Mouse (Mus musculus): ENCODE data around the gene Gm13290. TPM values are rescaled to one million over a fixed set of nuclear protein-coding genes. Genes with fewer than 3 reads are reported as not detected.
A peak's percentile ranks its signal among the peaks of the same experiment; 100 is the strongest.

Gene Gm13290
- total and polyA plus RNA-seq, 3 experiments: not detected

DNA sequence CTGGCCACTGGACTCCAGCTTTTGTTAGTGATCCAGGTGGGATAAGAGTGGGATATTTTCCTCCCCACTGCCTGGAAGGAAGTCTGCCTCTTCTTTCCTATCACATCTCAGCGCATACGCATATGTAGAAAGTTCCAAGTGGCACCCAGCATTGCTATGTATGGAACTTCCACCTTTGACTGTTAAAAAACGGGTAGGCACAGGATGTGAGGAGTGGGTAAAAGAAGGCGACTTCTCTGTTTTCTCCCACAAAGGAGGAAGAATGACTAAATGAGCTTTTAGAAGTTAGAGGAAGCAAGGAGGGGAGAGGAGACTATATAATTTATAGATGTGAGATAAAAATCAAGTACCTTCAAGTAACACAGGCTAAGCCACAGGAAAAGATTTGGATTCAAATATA is 32.2 kb upstream of the Gm13290 start:
- Histone ChIP-seq H3K27ac (ENCODE audit: insufficient read depth, low read depth) (no peak overlapping the region), H3K4me2 (ENCODE audit: insufficient read depth, low read depth, poor library complexity, severe bottlenecking) (no peak overlapping the region), H3K4me1 (ENCODE audit: control insufficient read depth in 1 of 2, insufficient read depth in 2 of 2) (peaks cover 5 to 7% of the 10 kb centered on the region in 2 experiments), H3K9ac (ENCODE audit: insufficient read depth, low read depth) (no peak overlapping the region), H3K79me2 (replicated peaks; ENCODE audit: control insufficient read depth, extremely low read depth, insufficient read depth, poor library complexity, severe bottlenecking) (no peaks in the 10 kb centered on the region), H3K36me3 (replicated peaks in 1 of 2; ENCODE audit: control insufficient read depth in 1 of 2, insufficient read depth in 1 of 2, low read length in 1 of 2) (no peaks in the 10 kb centered on the region), H3K9me3 (replicated peaks; ENCODE audit: low read length) (no peaks in the 10 kb centered on the region), H3K27me3 (replicated peaks) (peaks cover 63% of the 10 kb centered on the region), H3K4me3 (replicated peaks in 1 of 3; ENCODE audit: low read depth in 2 of 3, low read length in 2 of 3, poor library complexity in 1 of 3) (no peak overlapping the region)
- DNase-seq (ENCODE audit: extremely low read depth): no peak
- TF ChIP-seq TCF12 (IDR thresholded peaks at IDR 0.05; ENCODE audit: low read depth, low read length) (no peak), TBP (conservative IDR thresholded peaks at IDR 0.05; ENCODE audit: low read depth, low read length) (no peak), KAT2A (IDR thresholded peaks at IDR 0.05; ENCODE audit: insufficient replicate concordance, low read length) (no peak), CTCF (conservative IDR thresholded peaks at IDR 0.05 in 1 of 2, IDR thresholded peaks at IDR 0.05 in 1 of 2; ENCODE audit: low read depth in 2 of 2, low read length in 2 of 2) (no peak), MEF2A (IDR thresholded peaks at IDR 0.05; ENCODE audit: borderline replicate concordance, low read depth, low read length) (no peak), ETS1 (conservative IDR thresholded peaks at IDR 0.05; ENCODE audit: low read depth, low read length) (no peak), MXI1 (IDR thresholded peaks at IDR 0.05; ENCODE audit: low read depth, low read length) (no peak), USF2 (conservative IDR thresholded peaks at IDR 0.05; ENCODE audit: low read depth, low read length) (no peak)
- dilution Hi-C loops (cut with MboI; ENCODE audit: extremely low pct_ligation_motif_present, extremely low pct_unique_long_range_greater_than_20kb, low sequenced_read_pairs): no loop called here
- in situ Hi-C loops (cut with MboI; ENCODE audit: low pct_ligation_motif_present, low pct_unique_long_range_greater_than_20kb, low sequenced_read_pairs): no loop called here

DNA sequence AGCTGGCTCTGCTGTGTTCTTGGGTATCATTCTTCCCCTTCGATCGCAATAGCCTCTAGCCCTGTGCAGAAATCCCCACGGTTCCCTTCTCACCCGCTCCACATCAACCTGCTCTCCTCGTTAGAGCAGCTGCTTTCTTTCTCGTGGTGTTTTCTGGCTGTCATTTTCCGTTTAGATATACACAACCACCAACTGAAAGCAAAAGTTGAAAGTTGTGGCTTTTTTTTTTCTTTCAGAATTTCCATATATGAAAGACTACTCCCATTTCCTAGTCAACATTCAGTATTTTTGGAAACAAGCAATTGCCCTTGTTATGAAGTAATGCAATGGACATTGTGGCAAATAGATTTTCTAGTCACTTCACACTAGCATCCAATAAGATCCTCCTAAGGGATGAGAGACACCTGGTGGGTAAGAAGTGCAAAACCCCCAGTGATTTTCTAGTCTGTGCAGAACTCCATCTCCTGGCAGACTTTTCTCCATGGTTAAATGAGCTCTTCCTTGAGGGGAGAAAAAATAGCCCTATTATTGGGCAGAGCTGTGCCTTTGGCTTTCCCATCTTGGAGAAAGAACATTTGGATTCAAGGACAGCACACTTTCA is 30.8 kb upstream of the Gm13290 start:
- no peaks in the 10 kb centered on the region for H3K79me2 ChIP-seq (replicated peaks; ENCODE audit: control insufficient read depth, extremely low read depth, insufficient read depth, poor library complexity, severe bottlenecking)
- no peak for DNase-seq (ENCODE audit: extremely low read depth)
- in situ Hi-C loops (cut with MboI; ENCODE audit: low pct_ligation_motif_present, low pct_unique_long_range_greater_than_20kb, low sequenced_read_pairs): no loop called here

More for the DNA sequence above, 30.8 kb upstream of the Gm13290 start:
- Histone ChIP-seq H3K9ac (ENCODE audit: insufficient read depth, low read depth) (peak overlapping the region; percentile 39; the same call in 1 of the 2 replicates), H3K36me3 (replicated peaks in 1 of 2; ENCODE audit: control insufficient read depth in 1 of 2, insufficient read depth in 1 of 2, low read length in 1 of 2) (no peaks in the 10 kb centered on the region), H3K4me1 (ENCODE audit: control insufficient read depth in 1 of 2, insufficient read depth in 2 of 2) (peaks cover 7% of the 10 kb centered on the region in 2 experiments), H3K27ac (ENCODE audit: insufficient read depth, low read depth) (no peak overlapping the region), H3K4me3 (replicated peaks in 1 of 3; ENCODE audit: low read depth in 2 of 3, low read length in 2 of 3, poor library complexity in 1 of 3) (no peak overlapping the region), H3K9me3 (replicated peaks; ENCODE audit: low read length) (no peaks in the 10 kb centered on the region), H3K4me2 (ENCODE audit: insufficient read depth, low read depth, poor library complexity, severe bottlenecking) (peak overlapping the region; percentile 86; the same call in 1 of the 2 replicates), H3K27me3 (replicated peaks) (peaks cover 58% of the 10 kb centered on the region)
- dilution Hi-C loops (cut with MboI; ENCODE audit: extremely low pct_ligation_motif_present, extremely low pct_unique_long_range_greater_than_20kb, low sequenced_read_pairs): no loop called here
- no peak for TF ChIP-seq MEF2A (IDR thresholded peaks at IDR 0.05; ENCODE audit: borderline replicate concordance, low read depth, low read length)
- no peak for TF ChIP-seq KAT2A (IDR thresholded peaks at IDR 0.05; ENCODE audit: insufficient replicate concordance, low read length)
- TF ChIP-seq SMC3 (IDR thresholded peaks at IDR 0.05; ENCODE audit: low read depth, low read length): peak; percentile 57
- TF ChIP-seq NELFE (IDR thresholded peaks at IDR 0.05; ENCODE audit: low read depth, low read length): no peak
- TF ChIP-seq TCF12 (IDR thresholded peaks at IDR 0.05; ENCODE audit: low read depth, low read length): 0 out of 2 replicates have a peak, but pooled peaks have one; percentile 4
- peak; percentile 87 for TF ChIP-seq ZNF384 (IDR thresholded peaks at IDR 0.05; ENCODE audit: low read depth, low read length)
- 0 out of 2 replicates have a peak, but pooled peaks have one; percentile 17 for TF ChIP-seq CHD2 (IDR thresholded peaks at IDR 0.05; ENCODE audit: low read length)
- TF ChIP-seq MAZ (IDR thresholded peaks at IDR 0.05; ENCODE audit: low read depth, low read length): 0 out of 2 replicates have a peak, but pooled peaks have one; percentile 23
- TF ChIP-seq RAD21 (IDR thresholded peaks at IDR 0.05; ENCODE audit: low read depth, low read length): peak; percentile 40
- TF ChIP-seq ETS1 (conservative IDR thresholded peaks at IDR 0.05; ENCODE audit: low read depth, low read length): 0 out of 2 replicates have a peak, but pooled peaks have one; percentile 28
- TF ChIP-seq IRF4 (IDR thresholded peaks at IDR 0.05; ENCODE audit: low read depth, low read length): peak; percentile 52
- no peak for TF ChIP-seq ZMIZ1 (IDR thresholded peaks at IDR 0.05; ENCODE audit: low read depth, low read length)
- peak in 1 of 2 experiments; percentile 72; a peak in 2 of 4 replicates for TF ChIP-seq CTCF (conservative IDR thresholded peaks at IDR 0.05 in 1 of 2, IDR thresholded peaks at IDR 0.05 in 1 of 2; ENCODE audit: low read depth in 2 of 2, low read length in 2 of 2)

Data from CH12.LX (cell line).